Mouse (Mus musculus) small intestine, adult 2 months (tissue): ENCODE measurements around the gene Sumf1. TPM values are rescaled to one million over a fixed set of nuclear protein-coding genes. Genes with fewer than 3 reads are reported as not detected.

ENCODE experiments used
- H3K27ac ChIP-seq: fragments of 200-500 bp; 2 replicates; pipeline ENCODE4 v1.5.1; 2012; ENCODE audit warnings: low read depth, low read length, control low read depth, inconsistent platforms; ENCODE audit not compliant: insufficient read depth
- H3K27me3 ChIP-seq: fragments of 200-500 bp; 2 replicates; pipeline ENCODE4 v1.6.1; 2012; ENCODE audit warnings: mild to moderate bottlenecking, moderate library complexity, low read length, inconsistent platforms; ENCODE audit not compliant: control insufficient read depth, insufficient read depth
- H3K36me3 ChIP-seq: fragments of 200-500 bp; 2 replicates; pipeline ENCODE4 v1.6.1; 2012; ENCODE audit warnings: mild to moderate bottlenecking, low read length, control low read depth, inconsistent platforms; ENCODE audit not compliant: control insufficient read depth, insufficient read depth
- H3K4me1 ChIP-seq: fragments of 200-500 bp; 2 replicates; pipeline ENCODE4 v1.6.1; 2012; ENCODE audit warnings: low read length, inconsistent platforms, mixed read lengths; ENCODE audit not compliant: control insufficient read depth, insufficient read depth, insufficient read length
- H3K4me3 ChIP-seq: fragments of 200-500 bp; 2 replicates; pipeline ENCODE4 v1.5.1; 2012; ENCODE audit warnings: low read depth, mild to moderate bottlenecking, control low read depth, inconsistent platforms, low read length, moderate library complexity
- CTCF ChIP-seq: fragments of 200-500 bp; IDR thresholded peaks from 2 replicates; pipeline ENCODE4 v1.5.1; 2012; ENCODE audit warnings: low read depth, mild to moderate bottlenecking, control low read depth, inconsistent platforms, low read length, moderate library complexity, mixed read lengths; ENCODE audit not compliant: insufficient replicate concordance, insufficient read length; ENCODE audit errors: extremely low read depth
- POLR2A ChIP-seq: fragments of 200-500 bp; IDR thresholded peaks from 2 replicates; pipeline ENCODE4 v1.6.1; 2012; ENCODE audit warnings: low read depth, mild to moderate bottlenecking, control low read depth, inconsistent platforms, low read length, moderate library complexity
- WGBS: fragments of 180-500 bp; shearing (Covaris S2); methylation state at CpG from one replicate; pipeline ENCODE4 v1.1.7; 2018; 5-methylcytosine and 5-hydroxymethylcytosine counted together
- polyA plus RNA-seq: library from polyadenylated mRNA; depleted of rRNA; stranded (reverse); fragments of >200 nt; gene quantifications from 2 replicates; pipeline ENCODE4 v1.2.3, GENCODE M21; 2012

Gene Sumf1
- polyA plus RNA-seq, 1 experiment: 36.2 TPM

DNA sequence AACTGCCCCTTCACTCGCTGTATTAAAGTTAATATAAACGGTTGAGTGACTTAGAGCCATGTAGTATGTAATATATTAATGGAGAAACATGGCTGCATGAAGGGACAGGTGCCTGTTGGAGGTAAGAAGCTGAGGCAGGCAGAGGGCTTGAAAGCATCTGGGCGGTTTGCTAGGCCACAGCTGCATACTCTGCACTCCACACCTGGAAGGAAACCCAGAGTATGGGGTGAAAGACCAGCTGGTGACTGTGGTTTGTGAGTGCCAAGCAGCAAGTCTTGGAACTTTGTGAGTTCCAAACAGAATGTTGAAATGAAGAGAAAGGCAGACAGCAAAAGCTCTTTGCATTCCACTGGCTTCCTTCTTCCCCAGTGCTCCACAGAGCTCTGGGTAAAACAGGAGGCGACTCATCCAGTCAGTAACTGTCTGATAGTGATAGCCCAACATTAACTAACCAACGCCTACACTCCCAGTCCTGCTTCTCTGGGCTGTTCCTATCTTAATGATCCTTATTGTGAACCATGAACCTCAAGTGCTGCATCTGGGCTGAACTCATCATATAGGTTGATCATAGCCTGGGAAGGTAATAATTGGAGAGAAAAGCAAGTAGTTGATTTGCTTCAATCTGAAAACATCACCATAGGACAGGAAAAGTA lies 21.7 kb upstream of the Sumf1 start:
- WGBS: 66% methylated on average over 5 of the region's 5 CpGs
- no peak overlapping the region for H3K27ac ChIP-seq
- no peak overlapping the region for H3K4me3 ChIP-seq
- H3K4me1 ChIP-seq: no peaks in the 10 kb centered on the region; the same call in 1 of the 2 replicates
- H3K27me3 ChIP-seq: no peaks in the 10 kb centered on the region
- no peak for TF ChIP-seq POLR2A
- TF ChIP-seq CTCF: no peak
- H3K36me3 ChIP-seq: no peaks in the 10 kb centered on the region

DNA sequence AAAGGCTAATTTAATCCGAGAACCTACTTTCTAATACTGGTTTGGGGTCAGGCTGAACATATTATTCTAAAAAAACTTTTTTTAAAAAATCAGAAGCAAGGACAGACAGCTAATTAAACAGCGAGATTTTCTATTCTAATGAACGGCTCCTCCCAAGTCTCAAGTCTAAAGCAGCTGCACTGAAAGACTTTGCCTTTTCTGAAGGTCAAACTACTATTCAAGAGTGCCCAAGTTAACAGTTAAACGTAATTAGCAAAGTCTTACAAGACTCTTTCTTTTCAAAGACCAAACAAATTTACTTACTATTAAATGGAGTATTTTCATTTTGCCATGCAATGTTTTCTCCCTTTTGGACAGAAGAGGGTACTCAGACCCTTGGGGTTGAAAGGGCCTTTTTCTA lies 20.8 kb upstream of the Sumf1 start:
- Histone ChIP-seq H3K4me3 (no peak overlapping the region), H3K27ac (no peak overlapping the region), H3K27me3 (no peaks in the 10 kb centered on the region), H3K36me3 (no peaks in the 10 kb centered on the region), H3K4me1 (no peaks in the 10 kb centered on the region)
- 70% methylated on average over 4 of the region's 4 CpGs for WGBS
- TF ChIP-seq POLR2A (no peak), CTCF (no peak)

DNA sequence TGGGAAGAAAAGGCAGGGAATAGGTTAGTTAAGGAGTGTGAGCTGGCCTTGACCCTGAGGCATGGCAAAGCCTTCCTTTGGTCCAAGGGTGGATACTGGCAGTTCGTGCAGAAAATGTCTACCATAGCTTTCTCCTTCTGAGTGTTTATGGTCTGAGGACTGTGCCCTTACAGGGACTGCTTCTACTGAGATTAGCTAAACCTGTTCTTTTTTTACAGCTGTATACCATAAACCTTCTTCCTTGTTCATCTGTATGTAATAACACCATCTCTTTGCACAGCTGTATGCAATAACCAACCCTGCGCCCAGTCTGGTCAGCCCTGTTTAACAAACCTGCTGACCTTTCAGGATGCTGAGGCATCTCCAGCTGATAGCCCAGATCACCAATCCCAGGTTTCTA lies 18.9 kb upstream of the Sumf1 start:
- Histone ChIP-seq H3K4me1 (no peaks in the 10 kb centered on the region), H3K36me3 (no peaks in the 10 kb centered on the region), H3K27ac (no peak overlapping the region), H3K4me3 (no peak overlapping the region), H3K27me3 (no peaks in the 10 kb centered on the region)
- WGBS: 45% methylated on average over 2 of the region's 2 CpGs
- no peak for TF ChIP-seq CTCF

DNA sequence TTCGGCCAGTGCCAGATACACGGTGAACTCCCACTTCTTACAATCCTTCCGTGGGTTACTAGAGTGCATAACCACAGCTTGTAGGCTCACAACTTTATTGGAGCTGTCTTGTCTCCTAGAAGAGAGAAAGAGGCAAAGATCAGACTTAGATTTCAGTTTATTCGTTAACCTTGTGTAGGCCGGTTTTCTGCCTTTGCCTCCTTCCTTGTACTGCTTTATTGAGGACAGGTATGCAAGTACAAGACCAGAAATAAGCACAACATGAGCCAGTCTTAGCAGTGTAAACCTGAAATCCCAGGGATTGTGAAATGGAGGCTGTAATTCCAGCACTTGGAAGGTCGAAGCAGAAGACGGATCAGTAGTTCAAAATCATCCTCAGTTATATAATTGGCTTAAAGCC lies 12.9 kb upstream of the Sumf1 start:
- Histone ChIP-seq H3K27ac (no peak overlapping the region), H3K27me3 (no peaks in the 10 kb centered on the region), H3K4me3 (no peak overlapping the region), H3K4me1 (no peaks in the 10 kb centered on the region), H3K36me3 (no peaks in the 10 kb centered on the region)
- TF ChIP-seq POLR2A (no peak), CTCF (no peak)
- WGBS: 86% methylated on average over 7 of the region's 7 CpGs

DNA sequence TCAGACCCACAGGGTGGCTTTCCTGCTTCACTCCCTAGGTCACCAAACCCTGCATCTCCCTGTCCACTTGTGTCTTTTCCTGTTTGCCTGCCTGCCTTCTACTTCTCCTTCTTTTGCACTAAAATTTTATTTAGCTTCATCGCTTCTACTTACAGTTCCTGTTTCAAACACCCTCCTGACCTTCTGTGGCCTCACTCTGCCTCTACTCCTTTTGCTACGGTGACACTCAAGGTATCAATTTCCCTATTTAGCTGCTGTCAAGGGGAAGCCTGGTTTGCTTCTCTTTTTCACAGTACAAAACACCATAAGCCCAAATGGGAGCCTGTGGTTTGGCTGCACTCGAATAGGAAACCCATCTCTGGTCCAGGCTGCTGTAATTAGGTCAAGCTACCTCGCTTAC lies 11.7 kb upstream of the Sumf1 start:
- no peaks in the 10 kb centered on the region for H3K27me3 ChIP-seq
- peak overlapping the region; percentile 35 for H3K27ac ChIP-seq
- no peaks in the 10 kb centered on the region for H3K4me1 ChIP-seq
- no peak overlapping the region for H3K4me3 ChIP-seq
- WGBS: 59% methylated on average over 4 of the region's 4 CpGs
- no peaks in the 10 kb centered on the region for H3K36me3 ChIP-seq
- TF ChIP-seq CTCF: no peak

DNA sequence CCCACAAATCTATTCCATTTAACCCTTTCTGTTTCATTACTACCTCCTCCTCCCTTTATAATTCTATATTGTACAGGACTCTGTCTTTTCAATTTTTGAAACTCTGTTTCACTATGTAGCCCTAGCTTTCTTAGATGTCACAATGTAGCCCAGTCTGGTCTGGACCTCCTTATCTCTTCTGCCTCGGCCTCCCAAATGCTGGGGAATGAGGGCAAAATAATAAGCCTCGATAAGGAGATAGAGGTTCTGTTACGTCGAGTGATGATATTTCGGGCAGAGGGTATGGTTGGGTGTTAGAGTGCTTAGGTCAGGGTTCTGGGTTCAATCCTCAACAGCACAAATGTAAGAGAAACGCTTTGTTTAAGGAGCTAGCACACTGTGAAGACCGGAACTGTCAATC lies 11.3 kb upstream of the Sumf1 start:
- H3K27ac ChIP-seq: peak overlapping the region; percentile 35
- H3K36me3 ChIP-seq: no peaks in the 10 kb centered on the region
- no peaks in the 10 kb centered on the region for H3K27me3 ChIP-seq
- no peaks in the 10 kb centered on the region for H3K4me1 ChIP-seq
- TF ChIP-seq CTCF (no peak), POLR2A (no peak)
- no peak overlapping the region for H3K4me3 ChIP-seq
- WGBS: 78% methylated on average over 7 of the region's 7 CpGs

DNA sequence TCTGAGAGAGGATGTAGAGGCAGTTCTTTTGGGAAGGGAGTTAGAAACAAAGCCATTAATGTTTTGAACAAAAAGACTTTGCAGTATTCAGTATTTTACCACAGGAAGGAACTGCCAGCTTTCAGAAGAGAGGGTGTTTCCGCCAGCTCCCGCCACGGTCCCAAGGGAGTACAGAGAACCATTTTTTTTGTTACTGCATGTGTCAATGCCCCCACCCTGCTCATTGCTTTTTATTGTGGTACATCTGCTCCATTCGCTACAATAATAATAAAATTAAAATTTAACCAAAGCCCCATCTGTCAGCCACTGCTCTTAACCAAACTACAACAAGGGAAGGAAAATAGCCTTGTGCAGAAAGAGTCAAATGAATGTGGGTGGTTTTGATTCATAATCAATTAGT lies 7.2 kb upstream of the Sumf1 start:
- WGBS: 54% methylated on average over 4 of the region's 4 CpGs
- H3K27ac ChIP-seq: no peak overlapping the region
- TF ChIP-seq CTCF: no peak
- TF ChIP-seq POLR2A: no peak
- H3K4me3 ChIP-seq: no peak overlapping the region
- H3K27me3 ChIP-seq: 0 out of 2 replicates have a peak, but pooled peaks cover 3% of the 10 kb centered on the region
- H3K4me1 ChIP-seq: no peaks in the 10 kb centered on the region
- no peaks in the 10 kb centered on the region for H3K36me3 ChIP-seq
